Mouse (Mus musculus): ENCODE data around the gene Gm13276.
"Not testable (repeated sequence)": the region's sequence is repeated elsewhere in the genome, so short reads cannot be mapped to it uniquely, and the experiment has no call there.

DNA sequence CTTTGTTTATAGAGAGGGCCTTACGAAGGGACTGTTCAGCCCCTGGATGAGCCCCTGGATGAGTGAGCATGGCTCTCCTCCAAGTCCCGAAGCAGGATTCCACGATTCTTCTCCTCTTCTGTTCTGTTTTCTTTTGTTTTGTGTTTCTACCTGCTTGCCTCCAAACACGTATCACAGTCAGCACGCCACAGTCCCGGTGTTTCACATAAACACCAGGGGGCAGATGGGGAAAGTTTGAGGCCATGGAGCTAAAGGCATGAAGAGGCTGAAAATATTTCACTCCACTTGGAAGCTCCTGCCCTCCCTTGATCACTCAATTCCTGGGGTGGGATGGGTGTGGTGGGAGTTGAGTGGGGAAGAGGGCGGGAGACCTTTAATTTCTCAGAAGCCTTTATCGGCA is 23.7 kb upstream of the Gm13276 start:
- not testable (repeated sequence) for TF ChIP-seq CTCF (IDR thresholded peaks at IDR 0.05; ENCODE audit: low read depth, low read length); POLR2A (IDR thresholded peaks at IDR 0.05; ENCODE audit: extremely low read depth, insufficient read depth, low read length)
